Mouse (Mus musculus) spleen, postnatal 4 days (tissue): ENCODE data around the gene Fam98b.

Experiments used
- DNase-seq, 2 experiments: peaks; one replicate each; pipeline ENCODE4 v3.0.0; 2022; ENCODE audit warnings: low spot score in 2 of 2

Gene Fam98b

GRCm38 (mm10) chr2:117249255-117250000 is at the start of gene Fam98b:
Gene Fam98b, plus strand, starts transcription at chr2:117249739.
- DNase-seq = peak; percentile 84 to 92

DNA sequence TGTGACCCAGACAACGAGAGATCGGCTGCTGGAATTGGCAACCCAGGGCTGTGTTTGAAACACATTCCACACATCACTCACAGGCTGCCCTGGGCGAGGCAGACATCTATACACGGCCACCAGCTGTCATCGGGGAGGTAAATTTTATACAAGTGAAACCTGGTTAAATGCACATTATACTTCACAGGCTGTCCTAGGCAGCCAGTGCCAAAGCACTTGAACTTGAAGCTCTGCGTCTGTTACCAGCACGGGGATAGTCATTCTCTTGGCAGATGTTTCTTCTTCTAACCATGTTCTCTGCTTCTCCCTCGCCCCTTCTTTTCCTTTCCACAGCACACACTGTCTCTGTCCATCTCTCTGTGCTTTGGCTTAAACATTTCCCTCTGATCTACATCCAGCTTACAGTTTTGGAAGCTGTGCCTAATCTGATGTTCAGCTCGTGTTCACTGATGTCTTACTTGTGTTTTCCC is 48.6 kb upstream of the Fam98b start:
- no peak for DNase-seq

- DNase-seq = no peak
Observed at GRCm38 (mm10) chr2:117203350-117203749, 46.2 kb upstream of the Fam98b start.

DNA sequence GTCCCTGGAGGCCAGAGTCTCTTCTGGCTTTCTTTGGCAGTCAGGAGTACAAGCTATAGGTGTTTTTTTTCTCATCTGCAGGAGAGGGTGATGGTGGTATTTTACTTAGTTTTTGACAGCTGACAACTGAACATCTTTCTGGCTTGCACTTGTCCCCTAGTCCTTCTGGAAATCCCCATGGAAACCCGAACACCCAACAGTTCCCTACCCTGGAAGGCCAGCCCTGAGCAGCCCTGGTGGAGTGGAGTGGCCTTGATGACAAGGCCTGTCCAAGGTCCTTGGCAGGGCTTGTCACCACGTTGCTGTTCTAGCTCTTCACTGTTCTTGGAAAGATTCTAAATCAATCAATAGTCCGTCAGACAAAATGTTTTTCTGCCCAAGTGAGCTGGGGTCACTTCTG is 45.0 kb upstream of the Fam98b start:
- no peak for DNase-seq

GRCm38 (mm10) chr2:117205066-117205465 is 44.5 kb upstream of the Fam98b start:
- DNase-seq = no peak

DNA sequence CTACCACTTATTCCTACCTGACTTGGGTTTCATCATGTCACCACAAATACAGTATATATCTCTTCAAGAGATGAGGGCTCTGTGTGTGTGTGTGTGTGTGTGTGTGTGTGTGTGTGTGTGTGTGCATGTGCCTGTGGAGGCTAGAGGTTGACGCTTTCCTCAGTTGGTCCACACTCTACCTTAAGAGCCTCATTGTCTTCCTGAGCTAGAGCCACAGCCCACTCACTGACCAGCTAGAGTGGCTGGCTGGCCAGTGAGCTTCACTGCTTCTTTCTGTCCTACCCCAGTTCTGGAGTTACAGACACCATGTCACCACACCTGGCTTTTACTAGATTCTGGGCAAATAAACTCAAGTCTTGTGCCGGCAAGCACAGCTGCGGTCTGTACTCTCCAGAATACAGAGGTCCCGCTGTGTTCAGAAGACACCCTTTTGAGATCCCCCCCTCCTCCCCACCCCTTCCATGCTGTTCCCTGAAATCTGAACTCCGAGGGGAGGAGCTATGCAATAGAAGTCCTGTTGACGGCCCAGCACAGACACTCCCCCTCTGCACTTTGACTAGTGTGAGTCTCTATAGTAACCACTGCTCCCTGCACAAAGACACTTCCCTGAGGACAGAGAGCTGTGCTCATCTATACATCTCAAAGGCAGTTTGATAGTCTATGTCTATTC is 39.0 kb upstream of the Fam98b start:
- DNase-seq = no peak

DNA sequence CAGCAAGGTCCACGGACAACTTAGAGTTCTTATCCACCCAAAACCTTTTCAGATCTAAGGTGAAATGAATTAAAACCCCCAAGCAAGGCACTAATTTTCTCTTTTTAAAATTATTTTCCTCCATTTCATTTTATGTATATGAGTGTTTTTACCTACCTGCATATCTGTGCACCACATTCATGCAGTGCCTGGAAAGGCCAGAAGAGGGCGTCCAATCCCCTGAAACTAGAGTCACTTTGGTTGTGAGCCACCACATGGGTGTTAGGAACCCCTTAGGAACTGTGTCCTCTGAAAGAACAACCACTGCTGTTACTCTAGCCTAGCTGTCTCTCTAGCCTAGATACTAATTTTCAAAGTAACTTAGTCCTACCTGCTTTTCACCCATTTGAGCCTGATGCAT is 33.4 kb upstream of the Fam98b start:
- no peak for DNase-seq

- no peak for DNase-seq
Observed at GRCm38 (mm10) chr2:117217695-117218216, 31.8 kb upstream of the Fam98b start.

- DNase-seq = no peak
Observed at GRCm38 (mm10) chr2:117219536-117219935, 30.0 kb upstream of the Fam98b start.

GRCm38 (mm10) chr2:117222651-117223050 is 26.9 kb upstream of the Fam98b start:
- DNase-seq = no peak

GRCm38 (mm10) chr2:117228601-117229125 is 20.9 kb upstream of the Fam98b start:
- no peak for DNase-seq

- no peak for DNase-seq
Observed at GRCm38 (mm10) chr2:117230261-117230660, 19.3 kb upstream of the Fam98b start.

- peak; percentile 62 to 88 for DNase-seq
Observed at GRCm38 (mm10) chr2:117231257-117231656, 18.3 kb upstream of the Fam98b start.

GRCm38 (mm10) chr2:117241953-117242352 is 7.6 kb upstream of the Fam98b start:
- no peak for DNase-seq

DNA sequence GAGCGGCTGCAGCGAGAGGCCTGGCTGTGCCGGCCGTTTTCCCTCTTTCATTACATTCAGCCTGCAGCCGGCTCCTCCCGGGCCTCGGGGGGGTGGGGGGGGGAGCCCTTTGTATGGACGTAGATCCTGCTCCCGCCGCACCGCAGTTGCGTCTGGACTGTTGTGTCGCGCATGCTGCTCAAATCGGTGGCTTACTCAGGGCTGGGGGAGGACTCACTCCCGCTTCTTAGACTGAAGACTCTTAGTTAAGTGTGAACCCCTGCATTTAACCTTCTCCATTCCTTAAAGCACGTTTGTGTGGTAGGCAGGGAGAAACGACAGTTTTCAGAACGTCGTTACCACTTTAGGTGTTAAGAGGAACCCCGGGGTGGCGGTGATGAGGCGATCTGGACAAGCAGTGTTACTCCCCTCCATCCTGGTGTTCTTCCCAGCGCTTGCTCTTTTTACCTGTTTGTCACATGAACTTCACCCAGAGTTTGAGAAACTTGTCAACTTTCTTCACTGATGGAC is 517 bp downstream of the Fam98b start:
- no peak for DNase-seq

DNA sequence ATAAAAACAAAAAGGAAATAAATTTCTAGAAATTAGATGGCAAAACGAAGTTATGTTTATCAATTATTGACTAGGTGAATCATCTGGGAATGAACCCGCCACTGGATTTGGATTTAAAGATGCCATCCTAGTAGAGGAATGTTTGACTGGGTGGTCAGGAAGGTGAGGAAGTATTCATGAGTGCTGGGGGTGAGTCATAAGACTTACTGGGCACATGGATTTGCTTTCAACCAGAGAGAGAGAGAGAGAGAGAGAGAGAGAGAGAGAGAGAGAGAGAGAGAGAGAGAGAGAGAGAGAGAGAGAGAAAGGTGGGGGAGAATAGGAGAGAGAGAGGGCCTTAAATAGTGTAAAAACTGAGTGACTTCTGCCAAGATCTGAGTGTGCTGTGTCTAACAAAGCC is 5.9 kb downstream of the Fam98b start:
- no peak for DNase-seq

DNA sequence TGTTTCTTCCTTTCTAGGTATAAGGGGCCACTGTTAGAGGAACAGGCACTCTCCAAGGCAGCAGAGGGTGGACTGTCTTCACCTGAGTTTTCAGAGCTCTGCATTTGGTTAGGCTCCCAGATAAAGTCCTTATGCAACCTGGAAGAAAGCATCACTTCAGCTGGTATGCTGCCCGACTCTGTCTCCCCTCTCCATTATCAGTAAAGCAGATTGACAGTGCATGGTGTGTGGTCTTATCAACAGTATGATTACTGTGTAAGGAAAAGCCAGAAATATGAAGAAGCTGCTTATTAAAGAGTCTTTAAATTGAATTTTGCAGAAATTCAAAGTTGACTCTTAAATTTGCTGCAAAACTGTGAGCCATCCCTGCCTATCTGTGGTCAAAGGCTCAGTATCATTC is 8.1 kb downstream of the Fam98b start:
- no peak for DNase-seq

- no peak for DNase-seq
Observed at GRCm38 (mm10) chr2:117262184-117262583, 12.6 kb downstream of the Fam98b start.

- DNase-seq = peak; percentile 58 to 88
Observed at GRCm38 (mm10) chr2:117263786-117264408, 14.4 kb downstream of the Fam98b start.

DNA sequence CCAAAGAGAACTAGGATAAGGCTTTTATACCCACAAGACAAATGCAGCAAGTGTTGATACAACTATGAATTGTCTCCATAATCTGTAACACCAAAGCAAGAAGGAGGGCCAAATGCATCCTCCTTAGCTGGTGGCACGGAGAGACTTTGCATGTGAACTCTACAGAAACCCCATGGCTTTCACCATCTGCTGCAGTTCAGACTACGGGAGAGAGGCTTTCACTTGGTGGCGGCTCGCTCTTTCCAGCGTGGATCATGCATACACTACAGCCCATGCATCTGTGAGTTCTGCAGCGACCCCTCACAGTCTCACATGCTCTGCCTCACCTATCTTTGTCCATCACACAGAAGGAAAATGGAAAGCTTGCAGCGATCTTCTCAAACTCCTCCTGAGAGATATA is 38.8 kb downstream of the Fam98b start:
- no peak for DNase-seq

GRCm38 (mm10) chr2:117299596-117300448 is 50.3 kb downstream of the Fam98b start:
- DNase-seq = no peak
